Comparison of ENCODE assay signal across 30 mouse cellular contexts in genomic region chr10:26119067-26119821, GRCm38 (mm10). TPM values are rescaled to one million over a fixed set of nuclear protein-coding genes. Genes with fewer than 3 reads are reported as not detected.
"Had no signal": no experiment of that assay in that cellular context is flagged by ENCODE, and none has a peak within 500 bp of the region (broad histone marks: within the 10 kb centered on the region; RNA-seq: fewer than 3 reads in every experiment).

No protein-coding gene starts in this region.

- H3K36me3 ChIP-seq: heart, embryonic 13.5 days; heart, embryonic 15.5 days; hindbrain, embryonic 10.5 days; hindbrain, embryonic 13.5 days; hindbrain, embryonic 15.5 days; intestine, embryonic 15.5 days; limb, embryonic 10.5 days; limb, embryonic 12.5 days; liver, embryonic 12.5 days had no signal

- H3K4me1 ChIP-seq: heart, embryonic 13.5 days; heart, embryonic 15.5 days; hindbrain, embryonic 10.5 days; hindbrain, embryonic 13.5 days; hindbrain, embryonic 15.5 days; intestine, embryonic 15.5 days; limb, embryonic 10.5 days; limb, embryonic 12.5 days; liver, embryonic 12.5 days had no signal

- H3K27me3 ChIP-seq: heart, embryonic 13.5 days; heart, embryonic 15.5 days; hindbrain, embryonic 13.5 days; hindbrain, embryonic 15.5 days; intestine, embryonic 15.5 days; limb, embryonic 12.5 days; liver, embryonic 12.5 days had no signal

- H3K9ac ChIP-seq: heart, embryonic 13.5 days; heart, embryonic 15.5 days; hindbrain, embryonic 13.5 days; hindbrain, embryonic 15.5 days; intestine, embryonic 15.5 days; limb, embryonic 12.5 days; liver, embryonic 12.5 days; liver, embryonic 14.5 days had no signal

- H3K27ac ChIP-seq: gastrocnemius, adult 2 months; heart, adult 2 months; heart, embryonic 13.5 days; heart, embryonic 15.5 days; hindbrain, embryonic 10.5 days; hindbrain, embryonic 13.5 days; hindbrain, embryonic 15.5 days; intestine, embryonic 15.5 days; layer of hippocampus, adult 2 months; limb, embryonic 10.5 days; limb, embryonic 12.5 days; liver, embryonic 12.5 days; liver, embryonic 14.5 days had no signal

- H3K4me2 ChIP-seq: heart, embryonic 11.5 days; heart, embryonic 13.5 days; heart, embryonic 15.5 days; hindbrain, embryonic 13.5 days; hindbrain, embryonic 15.5 days; intestine, embryonic 15.5 days; limb, embryonic 12.5 days; liver, embryonic 12.5 days had no signal

- H3K9me3 ChIP-seq: heart, embryonic 13.5 days; heart, embryonic 15.5 days; hindbrain, embryonic 10.5 days; hindbrain, embryonic 13.5 days; hindbrain, embryonic 15.5 days; intestine, embryonic 15.5 days; limb, embryonic 10.5 days; limb, embryonic 12.5 days; liver, embryonic 12.5 days had no signal

- ATAC-seq: inflammation-experienced regulatory T-cells, adult 6 months; intestine, embryonic 15.5 days; intestine, postnatal 0 days; liver, embryonic 12.5 days had no signal

- DNase-seq: gastrocnemius, adult 2 months; gastrocnemius, postnatal 10 days; gastrocnemius, postnatal 25 days; heart, adult 2 months; heart, postnatal 4 days; kidney, adult 18-20 months; kidney, adult 8-10 months; kidney, postnatal 10 days; kidney, postnatal 25 days; kidney, postnatal 4 days; liver had no signal

- H3K4me3 ChIP-seq: gastrocnemius, adult 2 months; heart, adult 2 months; heart, embryonic 13.5 days; heart, embryonic 15.5 days; hindbrain, embryonic 10.5 days; hindbrain, embryonic 13.5 days; hindbrain, embryonic 15.5 days; intestine, embryonic 15.5 days; layer of hippocampus, adult 2 months; limb, embryonic 10.5 days; limb, embryonic 12.5 days; liver, embryonic 12.5 days had no signal

RNA-seq across cellular contexts. Expression of gene Tmem200a, which starts 40.4 kb away (rescaled TPM):
- total RNA-seq: granulocyte monocyte progenitor cell, adult 5-6 weeks; heart, postnatal 25 days had no signal
- polyA plus RNA-seq: inflammation-experienced regulatory T-cells, adult 6 months had no signal

RNA-seq across cellular contexts. Expression of gene Gm9767, which starts 41.2 kb away (rescaled TPM):
- total RNA-seq: gastrocnemius, adult 2 months; gastrocnemius, postnatal 10 days; gastrocnemius, postnatal 25 days; gastrocnemius, postnatal 4 days; granulocyte monocyte progenitor cell, adult 5-6 weeks; heart, adult 2 months; heart, postnatal 25 days; heart, postnatal 4 days had no signal
- polyA plus RNA-seq: heart, adult 2 months; heart, embryonic 11.5 days; heart, embryonic 13.5 days; heart, embryonic 15.5 days; heart, postnatal 0 days; hindbrain, embryonic 10.5 days; inflammation-experienced regulatory T-cells, adult 6 months; kidney, embryonic 16.5 days; liver, embryonic 12.5 days; liver, embryonic 14.5 days had no signal
